Mouse (Mus musculus): ENCODE results near the gene Sh3rf3.
"Not testable (repeated sequence)": the region's sequence is repeated elsewhere in the genome, so short reads cannot be mapped to it uniquely, and the experiment has no call there.

Gene Sh3rf3

DNA sequence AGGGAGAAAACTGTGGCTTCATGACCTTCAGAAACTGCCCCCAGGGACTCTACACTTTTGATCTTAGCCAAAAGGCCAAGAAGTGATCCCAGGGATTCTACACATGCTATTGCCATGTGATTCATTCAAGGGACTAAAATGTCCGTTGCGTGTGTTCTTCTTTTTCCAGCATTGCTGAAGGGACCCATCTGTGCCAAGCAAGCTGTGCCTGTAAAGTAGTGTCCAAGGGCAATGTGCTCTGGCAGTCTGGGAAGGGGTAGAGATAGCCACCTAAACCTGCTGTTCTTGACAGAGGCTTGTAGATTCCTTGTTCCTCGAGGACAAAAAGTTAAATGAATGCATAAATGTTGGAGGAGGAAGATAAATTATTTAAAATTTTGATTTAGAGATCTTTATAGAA lies 178.5 kb downstream of the Sh3rf3 start:
- DNase-seq, result no peak

GRCm38 (mm10) chr10:58994726-58995125 lies 181.6 kb downstream of the Sh3rf3 start:
- DNase-seq, result no peak

DNA sequence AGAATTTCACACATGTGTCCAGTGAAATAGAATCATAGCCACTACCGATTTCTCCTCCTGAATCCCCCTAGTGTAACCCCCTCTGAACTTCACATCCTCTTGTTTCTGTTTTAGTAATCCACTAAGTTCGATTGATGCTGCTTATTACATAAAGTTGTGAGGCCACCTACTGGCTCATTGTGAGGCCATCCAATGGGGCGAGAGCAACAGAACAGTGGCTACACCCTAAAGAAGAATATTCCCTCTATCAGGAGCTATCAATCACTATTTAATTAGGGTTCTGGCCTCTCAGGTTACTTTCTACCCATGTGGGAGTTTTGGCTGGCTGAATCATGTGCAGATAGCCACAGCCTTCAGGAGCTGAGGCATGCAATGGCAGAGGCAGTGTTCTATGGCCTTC lies 182.0 kb downstream of the Sh3rf3 start:
- DNase-seq, result no peak

DNA sequence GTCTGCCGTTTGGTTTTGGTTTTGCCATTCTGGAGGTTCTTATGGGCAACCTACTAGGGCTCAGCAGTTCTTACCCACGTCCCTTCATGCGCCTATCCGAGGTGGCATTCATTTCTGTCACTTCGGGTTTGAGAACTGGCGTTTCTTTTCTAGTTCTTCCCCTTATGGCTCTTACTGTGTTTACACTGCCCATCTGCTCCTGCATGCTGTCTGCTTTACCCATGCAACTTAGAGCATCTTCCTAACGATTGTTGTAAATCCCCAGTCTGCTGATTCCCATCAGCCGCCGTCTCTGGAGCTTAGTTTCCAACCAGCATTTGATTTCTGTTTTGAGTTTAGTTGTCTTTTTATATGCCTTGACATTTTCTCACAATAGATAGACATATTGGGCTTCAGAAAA lies 189.2 kb downstream of the Sh3rf3 start:
- no peak for DNase-seq

GRCm38 (mm10) chr10:59011415-59011814 lies 198.3 kb downstream of the Sh3rf3 start:
- DNase-seq, result no peak

DNA sequence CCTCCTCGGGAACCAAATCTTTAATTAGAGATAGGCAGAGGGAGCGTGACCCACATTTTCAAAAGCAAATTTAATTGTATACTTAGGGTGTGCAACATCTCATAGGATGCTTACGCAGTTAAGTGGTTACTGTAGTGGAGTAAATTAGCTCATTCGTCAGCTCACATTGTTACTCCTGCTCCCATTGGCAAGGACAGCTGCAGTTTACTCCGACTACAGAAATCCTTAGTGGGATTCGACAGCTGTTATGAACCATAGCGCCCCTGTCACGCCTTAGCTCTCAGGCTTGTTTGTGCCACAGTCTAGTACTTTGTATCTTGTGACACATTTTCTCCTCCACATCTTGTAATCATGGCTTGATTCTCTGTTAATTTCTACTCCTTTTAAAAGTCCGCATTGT lies 200.5 kb downstream of the Sh3rf3 start:
- no peak for DNase-seq

- no peak for DNase-seq
Observed at GRCm38 (mm10) chr10:59019302-59019973, 206.3 kb downstream of the Sh3rf3 start.

DNA sequence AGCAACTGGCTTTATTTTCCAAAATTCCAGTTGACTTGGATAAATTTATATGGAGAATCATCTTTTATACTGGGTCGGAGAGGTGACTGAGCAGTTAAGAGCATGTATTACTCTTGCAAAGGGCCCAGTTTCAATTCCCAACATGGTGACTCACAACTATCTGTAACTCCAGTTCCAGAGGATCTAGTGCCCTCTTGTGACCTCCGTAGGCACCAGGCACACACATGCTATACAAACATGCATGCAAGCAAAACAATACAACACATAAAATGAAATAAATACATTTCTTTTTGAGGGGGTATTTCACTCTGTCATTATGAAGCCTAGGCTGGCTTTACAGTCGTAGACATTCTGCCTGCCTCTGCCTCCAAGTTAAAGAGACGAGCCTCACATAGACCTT lies 237.3 kb downstream of the Sh3rf3 start:
- no peak for DNase-seq

DNA sequence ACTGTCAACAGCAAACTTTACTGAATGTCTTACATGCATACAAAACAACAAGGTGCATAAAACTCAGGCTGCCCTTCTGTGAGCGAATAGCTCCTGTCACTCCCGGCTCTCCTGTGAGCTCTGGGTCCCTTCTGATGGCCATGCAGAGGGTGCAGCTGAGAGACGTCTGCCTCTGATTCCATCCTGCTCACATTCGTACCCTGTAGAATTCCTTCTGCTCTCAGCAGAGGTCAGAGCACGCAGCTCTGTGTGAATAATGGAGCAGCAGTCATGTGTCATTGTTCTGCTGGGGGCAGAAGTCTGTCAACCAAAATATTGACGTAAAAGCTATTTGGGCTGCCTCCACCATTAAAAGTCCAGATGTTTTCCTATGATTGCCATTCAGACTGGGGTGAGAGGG lies 243.1 kb downstream of the Sh3rf3 start:
- no peak for DNase-seq

GRCm38 (mm10) chr10:59066804-59067203 lies 253.6 kb downstream of the Sh3rf3 start:
- no peak for DNase-seq

- DNase-seq, result no peak
Observed at GRCm38 (mm10) chr10:59072827-59073226, 259.7 kb downstream of the Sh3rf3 start.

DNA sequence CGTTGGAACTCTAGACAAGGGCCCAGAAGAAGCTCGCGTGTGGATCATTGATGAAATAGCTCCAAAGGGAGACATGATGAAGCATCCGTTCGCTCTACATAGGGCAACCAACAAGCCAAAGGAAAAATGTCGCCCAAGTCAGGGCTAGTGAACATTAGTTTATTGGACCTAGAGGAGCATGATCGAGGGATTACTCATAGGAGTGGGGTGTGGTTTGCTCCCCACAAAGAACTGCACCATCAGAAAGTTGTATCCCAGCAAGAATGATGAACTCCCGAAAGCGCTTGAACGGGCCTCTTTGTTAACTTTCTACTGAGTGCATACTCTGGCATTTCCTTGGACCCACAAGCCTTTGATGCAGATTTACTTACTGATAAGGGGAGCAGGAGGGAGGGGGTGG lies 263.5 kb downstream of the Sh3rf3 start:
- DNase-seq, result no peak

GRCm38 (mm10) chr10:59077909-59078308 lies 264.8 kb downstream of the Sh3rf3 start:
- DNase-seq, result peak; percentile 11 to 67

DNA sequence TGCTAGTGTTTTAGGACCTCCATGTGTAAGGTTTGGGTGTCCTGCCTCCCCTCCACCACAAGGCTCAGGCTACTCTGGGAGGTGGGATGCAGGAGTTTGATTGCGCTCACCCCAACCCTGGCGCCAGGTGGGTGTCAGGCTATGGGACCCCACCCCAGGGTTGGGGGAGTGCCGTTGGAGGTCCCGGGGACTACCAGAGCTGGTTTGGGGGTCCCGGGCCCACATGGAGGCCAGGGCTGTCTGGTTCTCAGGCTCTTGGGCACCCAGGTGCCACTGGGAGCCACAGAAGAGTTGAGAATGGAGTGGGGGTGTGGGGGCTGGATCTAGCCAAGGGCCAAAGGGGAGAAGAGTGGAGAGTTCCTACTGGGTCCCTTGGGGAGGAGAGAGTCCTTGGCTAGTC lies 272.4 kb downstream of the Sh3rf3 start:
- DNase-seq, result no peak

DNA sequence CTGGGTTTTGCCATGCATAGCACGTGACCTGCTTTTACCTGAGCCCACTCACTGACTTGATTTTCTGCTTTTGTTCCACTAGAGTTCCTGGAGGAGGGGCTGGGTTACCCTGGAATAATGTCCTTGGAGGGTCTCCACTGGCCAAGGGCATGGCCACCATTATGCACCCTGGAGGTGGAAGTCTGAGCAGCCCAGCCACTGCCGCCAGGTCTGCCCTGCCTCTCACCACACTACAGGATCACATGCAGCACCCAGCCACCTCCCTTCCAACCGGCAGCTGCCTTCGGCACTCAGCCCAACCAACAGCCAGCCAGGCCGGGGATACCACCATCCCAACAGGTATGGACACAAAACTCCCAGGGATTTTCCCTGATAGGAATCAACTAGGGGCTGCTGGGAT lies 273.4 kb downstream of the Sh3rf3 start:
- DNase-seq, result no peak

DNA sequence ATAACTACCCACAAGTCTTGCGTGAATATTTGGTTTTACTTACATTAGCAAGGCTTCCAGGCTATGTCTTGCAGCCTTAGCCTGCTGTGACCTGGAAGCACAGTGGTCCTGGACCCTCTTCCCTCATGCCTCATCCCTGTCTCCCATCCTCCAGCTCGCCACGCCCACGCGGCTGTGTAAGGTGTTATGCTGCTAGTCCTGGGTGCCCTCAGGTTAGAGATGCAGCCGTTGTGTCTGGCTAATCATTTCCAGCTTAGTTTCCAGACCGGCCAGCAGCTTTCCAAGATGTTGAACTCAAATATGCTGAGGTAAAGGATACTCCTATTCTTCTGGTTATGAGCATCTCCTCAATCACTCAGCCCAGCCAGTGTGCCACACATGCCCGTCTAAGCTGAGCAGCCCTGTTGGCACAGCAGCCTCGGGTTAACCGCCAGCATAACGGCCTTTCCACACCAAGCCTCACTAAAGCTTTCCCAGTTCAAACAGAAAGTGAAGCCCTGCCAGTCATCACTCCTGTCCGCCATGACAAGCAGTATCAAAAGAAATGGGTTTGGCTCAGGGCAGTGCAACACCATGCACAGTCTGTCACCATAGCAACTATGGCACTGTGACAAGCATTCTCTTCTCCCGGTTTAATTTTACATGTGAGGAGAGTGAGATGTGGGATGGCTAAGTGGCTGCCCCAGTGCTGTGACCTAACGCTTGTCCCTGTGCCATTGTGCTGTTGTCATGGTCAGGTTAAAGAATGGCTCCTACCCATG lies 276.9 kb downstream of the Sh3rf3 start:
- DNase-seq, result peak in 1 of 2 experiments; percentile 20

- DNase-seq, result peak in 1 of 2 experiments; percentile 4
Observed at GRCm38 (mm10) chr10:59090622-59090971, 277.4 kb downstream of the Sh3rf3 start.

DNA sequence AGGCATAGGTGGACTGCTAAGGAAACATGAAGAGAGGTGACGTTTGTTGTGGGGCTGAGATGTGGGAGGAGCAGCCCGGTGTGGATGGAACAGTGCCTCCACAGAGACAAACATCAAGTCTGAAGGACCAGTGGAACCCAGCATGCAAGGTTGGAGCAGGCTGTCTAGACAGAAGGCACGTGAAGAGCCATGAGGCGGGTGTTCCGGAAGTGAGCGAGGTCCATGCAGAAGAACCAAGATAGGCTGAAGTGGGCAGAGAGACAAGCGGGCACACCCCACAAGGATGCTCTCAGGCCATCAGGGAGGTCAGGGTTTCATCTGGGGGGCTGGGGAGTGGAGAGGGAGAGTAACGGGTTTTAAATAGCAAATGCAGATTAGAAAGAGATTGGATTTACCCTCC lies 278.4 kb downstream of the Sh3rf3 start:
- peak in 1 of 2 experiments; percentile 13 for DNase-seq

- peak in 1 of 2 experiments; percentile 10 for DNase-seq
Observed at GRCm38 (mm10) chr10:59091988-59092387, 278.8 kb downstream of the Sh3rf3 start.

GRCm38 (mm10) chr10:59103076-59103475 lies 289.9 kb downstream of the Sh3rf3 start:
- DNase-seq, result not testable (repeated sequence)

- DNase-seq, result peak in 1 of 2 experiments; percentile 1
Observed at GRCm38 (mm10) chr10:59104683-59105082, 291.5 kb downstream of the Sh3rf3 start.

DNA sequence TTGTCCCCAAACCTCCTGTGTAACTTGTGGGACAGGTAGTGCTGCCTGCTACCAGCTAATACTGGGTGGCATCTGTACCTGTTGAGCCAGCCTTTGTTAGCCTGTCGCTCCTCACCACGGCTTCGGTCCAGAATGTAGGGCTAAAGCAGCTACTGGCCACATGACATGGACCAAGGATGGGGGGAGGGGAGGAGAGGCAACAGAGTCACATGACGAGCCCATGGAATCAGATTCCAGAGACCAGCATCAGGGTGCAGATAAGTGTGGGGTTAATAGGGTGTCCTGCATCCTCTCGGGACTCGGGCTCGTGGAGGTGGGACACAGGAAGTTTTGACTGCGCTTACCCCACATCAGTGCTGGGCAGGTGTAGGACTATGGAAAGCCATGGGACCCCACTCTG lies 292.7 kb downstream of the Sh3rf3 start:
- peak in 1 of 2 experiments; percentile 16 for DNase-seq

- peak in 1 of 2 experiments; percentile 10 for DNase-seq
Observed at GRCm38 (mm10) chr10:59106644-59107043, 293.5 kb downstream of the Sh3rf3 start.

- peak; percentile 68 to 84 for DNase-seq
Observed at GRCm38 (mm10) chr10:59109015-59109414, 295.9 kb downstream of the Sh3rf3 start.

Data from lung, postnatal 4 days (tissue).